Mouse (Mus musculus) G1E (cell line): ENCODE measurements around the gene Olfr1113.

ENCODE experiments used
- CTCF ChIP-seq: IDR thresholded peaks from 2 replicates; pipeline ENCODE4 v1.5.1; 2012; ENCODE audit warnings: low read depth, low read length, inconsistent platforms, mixed read lengths
- GATA1 ChIP-seq: IDR thresholded peaks from 2 replicates; pipeline ENCODE4 v1.6.1; 2012; ENCODE audit warnings: borderline replicate concordance, low read length, inconsistent platforms, mixed read lengths
- POLR2AphosphoS5 ChIP-seq: IDR thresholded peaks from 2 replicates; pipeline ENCODE4 v1.6.1; 2012; ENCODE audit warnings: low read depth, low read length, inconsistent platforms; ENCODE audit not compliant: insufficient replicate concordance
- TAL1 ChIP-seq: conservative IDR thresholded peaks from 2 replicates; pipeline ENCODE4 v1.6.1; 2012; ENCODE audit warnings: low read depth, low read length, inconsistent platforms, mixed read lengths

DNA sequence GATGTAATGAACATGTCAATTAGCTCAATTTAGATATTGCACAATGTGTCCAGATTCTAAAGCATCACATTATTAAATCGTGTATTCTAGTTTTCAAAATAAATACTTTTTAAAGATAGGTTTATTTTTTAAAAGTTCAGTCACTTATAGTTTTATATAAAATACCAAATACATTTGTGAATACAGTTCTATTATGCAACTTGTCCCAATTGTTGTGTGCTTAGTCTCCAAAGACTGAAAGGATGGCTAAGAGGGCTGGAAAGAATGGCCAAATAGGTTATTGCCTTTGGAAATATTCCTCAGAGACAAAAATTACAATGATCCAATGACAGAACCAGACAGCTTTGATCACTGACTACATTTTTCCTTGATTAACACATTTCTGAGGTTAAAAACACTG is 21.3 kb upstream of the Olfr1113 start, which contains the start of gene Olfr1112:
- TF ChIP-seq POLR2AphosphoS5 (no peak), GATA1 (no peak), CTCF (no peak), TAL1 (no peak)
